Mouse (Mus musculus) right cerebral cortex, postnatal 36 days (tissue): Measurements from ENCODE around the gene Gnai2.
"Not testable (repeated sequence)": the region's sequence is repeated elsewhere in the genome, so short reads cannot be mapped to it uniquely, and the experiment has no call there.

Experiments
- DNase-seq, 2 experiments: peaks; one replicate each; pipeline ENCODE4 v3.0.0; 2022; ENCODE audit warnings: low spot score in 2 of 2, mixed read lengths in 1 of 2

Gnai2 gene

GRCm38 (mm10) chr9:107587833-107588639, 47.1 kb downstream of the Gnai2 start:
- no peak for DNase-seq

DNA sequence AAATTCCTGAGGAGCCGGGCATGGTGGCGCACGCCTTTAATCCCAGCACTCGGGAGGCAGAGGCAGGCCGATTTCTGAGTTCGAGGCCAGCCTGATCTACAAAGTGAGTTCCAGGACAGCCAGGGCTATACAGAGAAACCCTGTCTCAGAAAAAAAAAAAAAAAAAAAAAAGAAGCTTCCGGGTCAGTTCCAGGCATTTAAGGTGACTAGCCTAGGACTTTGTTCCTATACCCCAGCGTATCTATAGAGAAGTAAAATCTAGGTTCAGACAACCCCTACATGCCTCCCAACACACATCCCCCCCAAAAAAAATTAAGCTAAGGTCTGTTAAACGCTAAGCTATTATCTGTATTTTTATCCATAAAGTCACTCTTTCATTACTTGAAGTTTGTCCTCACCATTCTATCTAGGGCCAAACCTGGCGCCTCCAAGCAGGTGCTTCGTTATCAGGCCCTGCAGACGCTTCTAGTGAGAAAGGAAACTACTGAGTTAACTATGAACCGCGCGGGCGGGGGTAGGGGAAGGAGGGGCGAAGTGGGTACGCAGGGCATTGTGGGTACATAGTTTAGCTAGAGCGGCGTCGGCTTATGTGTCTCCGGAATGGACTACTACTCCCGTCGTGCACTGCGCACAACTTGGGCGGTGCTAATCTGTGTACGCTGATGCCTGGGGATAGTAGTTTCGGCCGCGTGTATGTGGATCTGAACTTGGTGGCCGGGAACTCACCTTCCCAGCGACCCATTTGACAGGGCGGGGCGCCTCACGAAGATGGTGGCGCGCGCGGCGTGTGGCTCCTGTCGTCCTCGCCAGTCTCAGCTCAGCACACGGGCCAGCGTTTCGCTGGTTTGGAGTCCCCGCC, 48.0 kb downstream of the Gnai2 start, which contains the start of gene Ifrd2:
Gene Ifrd2, plus strand, starts transcription at position 669 of the 859 bp plus-strand sequence.
- peak; percentile 99 for DNase-seq

DNA sequence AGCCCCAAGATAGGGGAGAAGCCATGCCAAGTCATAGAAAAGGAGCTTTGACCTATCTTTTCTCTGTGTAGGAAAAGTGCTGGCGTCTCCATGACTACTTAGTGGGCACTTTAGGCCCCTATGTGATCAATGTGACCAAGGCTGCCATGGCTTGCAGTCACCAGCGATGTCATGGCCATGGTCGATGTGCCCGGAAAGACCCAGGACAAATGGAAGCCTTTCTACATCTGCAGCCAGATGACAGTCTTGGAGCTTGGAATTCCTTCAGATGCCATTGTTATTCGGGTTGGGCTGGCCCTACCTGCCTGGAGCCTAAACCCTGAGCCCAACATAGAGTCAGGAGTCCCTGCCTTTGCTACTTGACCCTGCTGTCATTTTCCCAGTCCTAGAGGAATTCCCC, 48.7 kb downstream of the Gnai2 start:
- DNase-seq, result no peak

DNA sequence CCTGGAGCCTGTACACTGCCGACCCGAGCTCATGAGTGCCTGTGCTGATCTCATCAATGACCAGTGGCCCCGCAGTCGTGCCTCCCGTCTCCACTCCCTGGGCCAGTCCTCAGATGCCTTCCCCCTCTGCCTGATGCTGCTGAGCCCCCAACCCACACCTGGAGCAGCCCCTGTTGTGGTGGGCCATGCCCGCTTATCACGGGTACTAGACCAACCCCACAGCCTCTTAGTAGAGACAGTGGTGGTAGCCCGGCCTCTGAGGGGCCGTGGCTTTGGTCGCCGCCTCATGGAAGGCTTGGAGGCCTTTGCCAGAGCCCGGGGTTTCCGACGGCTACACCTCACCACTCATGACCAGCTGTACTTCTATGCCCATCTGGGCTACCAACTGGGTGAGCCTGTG, 52.0 kb downstream of the Gnai2 start:
- DNase-seq, result no peak

GRCm38 (mm10) chr9:107582509-107583062, 52.6 kb downstream of the Gnai2 start:
- DNase-seq, result no peak

GRCm38 (mm10) chr9:107581584-107581983, 53.6 kb downstream of the Gnai2 start:
- no peak for DNase-seq

DNA sequence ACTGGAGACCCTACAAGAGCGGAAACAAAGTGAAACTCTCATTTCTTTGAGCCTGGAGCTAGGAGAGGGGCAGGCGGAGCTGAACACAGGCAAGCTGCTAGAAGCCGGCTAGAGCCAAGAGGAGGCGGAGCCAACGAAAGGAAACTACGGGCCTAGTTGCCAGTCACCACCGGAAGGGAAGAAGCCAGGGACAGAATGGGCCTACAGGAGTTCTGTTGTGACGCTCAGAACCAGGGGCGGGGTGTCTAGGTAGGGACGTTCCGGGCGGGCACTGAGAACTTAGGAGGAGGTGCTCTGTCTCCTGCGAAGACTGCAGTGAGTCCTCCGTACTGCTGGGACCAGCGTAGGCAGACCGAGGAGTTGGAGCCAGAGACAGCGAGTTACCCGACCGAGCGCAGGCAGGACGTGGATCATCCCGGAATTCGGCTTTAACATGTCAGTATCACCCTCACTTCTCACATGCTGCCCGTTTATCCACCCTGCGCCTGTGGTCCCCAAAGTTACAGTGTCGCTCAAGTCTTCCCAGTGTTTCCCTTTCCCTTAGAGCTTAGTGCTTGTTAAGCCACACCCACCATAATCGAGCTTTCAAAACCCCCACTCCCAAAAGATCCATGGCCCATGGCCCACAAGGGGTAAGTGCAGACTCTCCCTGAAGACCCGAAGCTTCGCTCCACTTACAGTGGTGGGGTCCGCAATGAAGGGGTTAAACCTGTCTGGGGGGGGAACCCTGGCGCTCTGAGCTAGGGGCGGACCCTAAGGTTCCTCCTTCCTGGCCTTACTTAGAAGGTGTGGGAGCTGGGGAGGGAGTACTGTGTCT, 54.5 kb downstream of the Gnai2 start, which contains the start of gene Hyal3:
Gene Hyal3, plus strand, starts transcription at position 318 of the 817 bp plus-strand sequence.
- peak; percentile 86 to 91 for DNase-seq

- no peak for DNase-seq
Observed at GRCm38 (mm10) chr9:107579023-107579900, 55.9 kb downstream of the Gnai2 start.

DNA sequence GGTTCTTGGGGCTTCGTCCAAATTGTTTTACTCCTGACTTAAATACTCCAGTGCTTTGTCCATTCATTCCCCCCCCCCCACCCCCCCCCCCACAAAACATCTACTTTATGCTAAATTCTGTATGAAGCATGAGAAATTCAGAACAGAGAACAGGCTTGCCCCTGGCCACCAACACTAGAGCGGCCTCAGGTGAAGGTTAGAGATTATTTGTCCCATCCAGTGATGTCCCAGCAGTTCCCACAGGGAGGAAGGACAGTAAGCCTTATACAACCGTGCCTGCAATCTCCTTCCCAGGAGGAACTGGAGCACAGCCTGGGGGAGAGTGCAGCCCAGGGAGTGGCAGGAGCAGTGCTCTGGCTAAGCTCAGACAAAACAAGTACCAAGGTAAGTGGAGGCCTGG, 56.6 kb downstream of the Gnai2 start, which contains the start of gene Naa80:
Gene Naa80, plus strand, starts transcription at position 301 of the 400 bp plus-strand sequence.
- DNase-seq, result no peak

DNA sequence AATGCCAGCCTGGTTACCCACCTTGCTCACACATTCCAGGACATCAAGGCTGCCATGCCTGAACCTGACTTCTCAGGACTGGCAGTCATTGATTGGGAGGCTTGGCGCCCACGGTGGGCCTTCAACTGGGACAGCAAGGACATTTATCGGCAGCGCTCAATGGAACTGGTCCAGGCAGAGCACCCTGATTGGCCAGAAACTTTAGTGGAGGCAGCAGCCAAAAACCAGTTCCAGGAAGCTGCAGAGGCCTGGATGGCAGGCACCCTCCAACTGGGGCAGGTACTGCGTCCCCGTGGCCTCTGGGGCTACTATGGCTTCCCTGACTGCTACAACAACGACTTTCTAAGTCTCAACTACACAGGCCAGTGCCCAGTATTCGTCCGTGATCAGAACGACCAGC, 57.3 kb downstream of the Gnai2 start:
- no peak for DNase-seq

- no peak for DNase-seq
Observed at GRCm38 (mm10) chr9:107576357-107577107, 58.6 kb downstream of the Gnai2 start, which contains the start of gene Hyal1. Gene Hyal1, plus strand, starts transcription at chr9:107576927.

- DNase-seq, result no peak
Observed at GRCm38 (mm10) chr9:107575579-107576356, 59.4 kb downstream of the Gnai2 start.

DNA sequence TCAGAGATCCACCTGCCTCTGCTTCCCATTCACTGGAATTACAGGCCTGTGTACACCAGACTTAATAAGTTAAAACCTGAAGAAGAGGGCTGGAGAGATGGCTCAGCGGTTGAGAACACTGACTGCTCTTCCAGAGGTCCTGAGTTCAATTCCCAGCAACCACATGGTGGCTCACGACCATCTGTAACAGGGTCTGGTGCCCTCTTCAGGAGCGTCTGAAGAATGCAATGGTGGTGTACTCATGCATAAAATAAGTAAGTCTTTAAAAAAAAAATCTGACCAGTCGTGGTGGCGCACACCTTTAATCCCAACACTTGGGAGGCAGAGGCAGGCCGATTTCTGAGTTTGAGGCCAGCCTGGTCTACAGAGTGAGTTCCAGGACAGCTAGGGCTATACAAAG, 61.4 kb downstream of the Gnai2 start:
- not testable (repeated sequence) for DNase-seq

DNA sequence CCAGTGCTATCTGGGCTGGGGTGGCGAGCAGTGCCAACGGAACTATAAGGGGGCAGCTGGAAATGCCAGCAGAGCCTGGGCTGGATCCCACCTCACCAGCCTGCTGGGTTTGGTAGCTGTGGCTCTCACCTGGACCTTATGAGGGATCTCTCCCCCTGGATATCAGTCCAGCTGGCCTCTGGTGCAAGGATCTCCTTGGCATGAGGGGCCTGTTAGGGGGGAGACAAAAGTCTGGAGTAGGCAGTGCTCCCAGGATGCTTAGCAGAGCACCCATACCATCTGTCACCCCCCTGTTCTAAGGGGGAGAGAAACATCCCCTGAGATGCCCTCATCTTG, 62.9 kb downstream of the Gnai2 start:
- no peak for DNase-seq

DNA sequence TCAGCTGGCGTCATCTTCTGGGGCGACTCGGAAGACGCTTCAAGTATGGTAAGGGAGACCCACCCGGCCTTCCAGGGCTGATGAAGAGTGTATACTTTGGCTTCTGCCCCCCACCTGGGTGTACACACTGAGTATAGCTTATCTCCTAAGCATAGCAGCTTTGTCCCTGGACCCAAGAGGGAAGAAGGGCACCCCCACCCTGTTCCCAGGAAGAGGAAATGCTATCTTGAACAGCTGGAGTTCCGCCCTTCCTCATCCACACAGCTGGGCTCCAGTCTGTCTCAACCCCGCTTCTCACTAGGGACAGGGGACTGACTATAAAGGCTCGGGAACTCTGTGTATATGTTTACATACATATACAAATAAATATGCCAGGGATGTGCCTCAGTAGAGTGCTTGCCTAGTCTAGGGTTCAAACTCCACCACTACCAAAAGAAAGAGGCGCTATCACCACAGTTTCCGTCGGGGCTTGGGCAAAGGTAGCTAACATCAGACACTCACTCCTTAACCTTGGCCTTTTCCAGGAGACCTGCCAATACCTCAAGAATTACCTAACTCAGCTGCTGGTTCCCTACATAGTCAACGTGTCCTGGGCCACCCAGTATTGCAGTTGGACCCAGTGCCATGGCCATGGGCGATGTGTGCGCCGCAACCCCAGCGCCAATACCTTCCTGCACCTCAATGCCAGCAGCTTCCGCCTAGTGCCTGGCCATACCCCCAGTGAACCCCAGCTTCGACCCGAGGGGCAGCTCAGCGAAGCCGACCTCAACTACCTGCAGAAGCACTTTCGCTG, 63.4 kb downstream of the Gnai2 start:
- DNase-seq, result no peak

- no peak for DNase-seq
Observed at GRCm38 (mm10) chr9:107570845-107571244, 64.3 kb downstream of the Gnai2 start.

GRCm38 (mm10) chr9:107570016-107570415, 65.2 kb downstream of the Gnai2 start:
- DNase-seq, result no peak

DNA sequence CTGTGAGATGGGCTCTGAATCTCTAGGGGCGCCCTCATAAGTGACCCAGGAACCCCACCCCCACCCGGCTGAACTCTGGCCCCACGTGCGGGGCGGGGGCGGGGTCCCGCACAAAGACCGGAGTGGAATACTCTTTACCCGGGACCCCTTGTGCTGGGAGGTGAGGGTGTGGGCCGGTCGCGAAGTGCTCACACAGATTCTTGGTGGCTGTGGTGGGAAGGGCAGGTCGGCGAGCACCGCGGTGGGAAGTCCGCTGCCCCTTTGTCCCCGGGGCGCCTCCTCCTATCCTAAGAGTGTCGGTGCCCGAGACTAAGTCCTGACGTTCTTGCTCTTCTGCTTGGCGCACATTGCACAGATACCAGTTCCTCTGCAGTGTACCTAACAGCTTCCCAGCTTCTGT, 65.9 kb downstream of the Gnai2 start:
- DNase-seq, result no peak
